ENCODE assay signal across 11 mouse cellular contexts in genomic region chrX:52261546-52261945, GRCm38 (mm10).
A peak's percentile ranks its signal among the peaks of the same experiment; 100 is the strongest.
DNase-seq lines count a peak whose midpoint lies in the region; ATAC-seq and TF ChIP-seq lines count a peak whose summit lies in the region.
"Had no signal": no experiment of that assay in that cellular context is flagged by ENCODE, and none has a peak within 500 bp of the region (broad histone marks: within the 10 kb centered on the region; RNA-seq: fewer than 3 reads in every experiment).

No protein-coding gene starts in this region.

- no peak overlapping the region for H3K27ac ChIP-seq in stomach, postnatal 0 days (replicated peaks)
- no peak overlapping the region for H3K27ac ChIP-seq in forebrain, embryonic 16.5 days (ENCODE audit: low read length)
- H3K27ac ChIP-seq: hindbrain, embryonic 15.5 days had no signal

- no peak overlapping the region for H3K4me3 ChIP-seq in stomach, postnatal 0 days (ENCODE audit: low read depth, low read length)
- H3K4me3 ChIP-seq in forebrain, embryonic 16.5 days (replicated peaks; ENCODE audit: low read length) = no peak overlapping the region
- H3K4me3 ChIP-seq: hindbrain, embryonic 15.5 days had no signal

- 43% methylated on average over 7 of the region's 7 CpGs for WGBS in stomach, postnatal 0 days
- WGBS in forebrain, embryonic 16.5 days = 69% methylated on average over 7 of the region's 7 CpGs

- H3K27me3 ChIP-seq in stomach, postnatal 0 days (ENCODE audit: control insufficient read depth, insufficient read depth, low read length) = no peaks in the 10 kb centered on the region
- H3K27me3 ChIP-seq in forebrain, embryonic 16.5 days (replicated peaks; ENCODE audit: control insufficient read depth, insufficient read depth, low read length) = no peaks in the 10 kb centered on the region
- H3K27me3 ChIP-seq: hindbrain, embryonic 15.5 days had no signal

- TF ChIP-seq EP300 in stomach, postnatal 0 days (optimal IDR thresholded peaks at IDR 0.05) = no peak

- no peak overlapping the region for H3K4me2 ChIP-seq in stomach, postnatal 0 days (replicated peaks; ENCODE audit: low read depth)
- H3K4me2 ChIP-seq in forebrain, embryonic 16.5 days (ENCODE audit: low read length) = no peak overlapping the region
- H3K4me2 ChIP-seq: hindbrain, embryonic 15.5 days had no signal

- no peaks in the 10 kb centered on the region for H3K4me1 ChIP-seq in stomach, postnatal 0 days (replicated peaks; ENCODE audit: control insufficient read depth, insufficient read depth)
- H3K4me1 ChIP-seq in forebrain, embryonic 16.5 days (replicated peaks; ENCODE audit: control insufficient read depth, insufficient read depth, low read length) = no peaks in the 10 kb centered on the region
- H3K4me1 ChIP-seq: hindbrain, embryonic 15.5 days had no signal

- peak; percentile 5 for DNase-seq in urinary bladder, postnatal 14 days (ENCODE audit: low spot score)
- DNase-seq in urinary bladder, postnatal 4 days (ENCODE audit: low spot score in 2 of 2) = no peak
- DNase-seq in gastrocnemius, postnatal 14 days = peak; percentile 22
- DNase-seq in kidney, adult 8-10 months = peak; percentile 36 to 37
- no peak for DNase-seq in stomach, postnatal 0 days (ENCODE audit: low spot score)
- DNase-seq in natural killer cell, adult 2 months (ENCODE audit: low spot score in 2 of 2) = no peak
- no peak for DNase-seq in spleen, postnatal 10 days (ENCODE audit: low spot score in 2 of 2)
- DNase-seq: cerebellum, adult 11 months had no signal

- H3K9ac ChIP-seq in stomach, postnatal 0 days (ENCODE audit: low read length) = no peak overlapping the region
- no peak overlapping the region for H3K9ac ChIP-seq in forebrain, embryonic 16.5 days (replicated peaks; ENCODE audit: low read depth, low read length)
- H3K9ac ChIP-seq: hindbrain, embryonic 15.5 days had no signal

- no peaks in the 10 kb centered on the region for H3K9me3 ChIP-seq in stomach, postnatal 0 days (ENCODE audit: control insufficient read depth, low read length)
- H3K9me3 ChIP-seq in forebrain, embryonic 16.5 days (ENCODE audit: control insufficient read depth, low read length) = no peaks in the 10 kb centered on the region
- H3K9me3 ChIP-seq: G1E; hindbrain, embryonic 15.5 days had no signal

- peak; percentile 26; the same call in 1 of the 2 replicates for ATAC-seq in stomach, postnatal 0 days (ENCODE audit: low FRiP score, low TSS enrichment)
- no peak for ATAC-seq in forebrain, embryonic 16.5 days

- H3K36me3 ChIP-seq in stomach, postnatal 0 days (ENCODE audit: control insufficient read depth, insufficient read depth, low read length) = no peaks in the 10 kb centered on the region
- H3K36me3 ChIP-seq in forebrain, embryonic 16.5 days (ENCODE audit: control insufficient read depth, insufficient read depth) = no peaks in the 10 kb centered on the region
- H3K36me3 ChIP-seq: G1E; hindbrain, embryonic 15.5 days had no signal

- TF ChIP-seq CTCF in stomach, postnatal 0 days (IDR thresholded peaks at IDR 0.05; ENCODE audit: low read depth) = no peak

- intact Hi-C loops in gastrocnemius, postnatal 14 days (cut with DNase I; ENCODE audit: low total_unique reads) = no loop called here

Comparison
In these comparisons a context has a peak if more than half of its experiments do, and no peak if none do; other contexts are left out.
1. DNase-seq: peak in urinary bladder, postnatal 14 days (single experiment), gastrocnemius, postnatal 14 days (single experiment) and kidney, adult 8-10 months (2 of 2); none in urinary bladder, postnatal 4 days (0 of 2), stomach, postnatal 0 days (single experiment), natural killer cell, adult 2 months (0 of 2) and spleen, postnatal 10 days (0 of 2).